ENCODE assay signal across 8 mouse cellular contexts in the genomic region with DNA sequence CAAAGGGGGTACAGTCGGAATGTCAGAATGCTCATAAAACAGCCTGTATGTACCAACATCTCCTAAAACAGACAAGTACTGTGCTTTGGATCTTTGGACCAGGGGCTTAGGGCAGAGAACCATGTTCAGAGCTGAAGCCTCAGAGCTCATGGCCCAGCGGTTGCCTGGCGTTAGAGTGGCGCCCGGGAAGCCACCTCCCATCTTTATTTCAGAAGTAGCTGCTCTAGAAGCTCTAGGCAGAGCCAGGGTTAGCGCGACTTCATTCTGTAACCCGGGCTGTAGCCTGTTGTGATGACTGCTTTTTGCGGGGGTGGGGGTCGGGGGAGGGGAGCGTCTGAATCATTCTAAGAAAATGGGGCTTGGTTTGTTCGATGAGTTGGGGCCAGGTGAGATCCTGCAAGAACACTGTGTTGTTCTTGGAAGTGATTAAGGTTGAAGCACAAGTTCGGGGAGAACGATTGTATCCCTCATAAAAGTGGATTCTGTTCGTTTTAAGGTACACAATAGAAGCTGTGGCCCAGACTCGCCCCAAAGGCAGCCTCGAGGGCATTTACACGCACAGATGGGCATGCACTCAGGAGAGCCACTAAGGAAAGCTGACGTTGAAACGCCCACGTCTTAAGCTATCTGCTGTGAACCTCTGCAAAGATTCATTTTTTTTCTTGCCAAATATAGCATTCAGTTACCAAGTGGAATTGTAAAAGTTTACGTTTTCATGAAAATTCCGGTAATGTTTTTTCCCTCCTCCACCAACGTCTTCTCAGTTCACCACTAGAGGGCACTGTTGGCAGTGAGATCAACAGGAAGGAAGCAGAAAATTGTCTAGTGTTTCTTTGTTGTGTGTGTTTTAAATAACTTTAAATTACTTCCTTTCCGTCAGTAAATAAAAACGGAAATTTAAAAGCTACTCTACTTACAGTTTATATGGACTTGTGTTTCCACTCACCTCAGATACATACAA.
A peak's percentile ranks its signal among the peaks of the same experiment; 100 is the strongest.
DNase-seq lines count a peak whose midpoint lies in the region; ATAC-seq and TF ChIP-seq lines count a peak whose summit lies in the region.

No protein-coding gene starts in this region.

- H3K4me3 ChIP-seq in C2C12 (ENCODE audit: insufficient read depth, poor library complexity, severe bottlenecking), result no peak overlapping the region
- H3K4me3 ChIP-seq in kidney, embryonic 16.5 days (ENCODE audit: low read length), result no peak overlapping the region

- WGBS in kidney, embryonic 16.5 days, result 37% methylated on average over 26 of the region's 26 CpGs

- peak; percentile 50 to 89 for DNase-seq in adrenal gland, adult (ENCODE audit: inconsistent age in 2 of 2, low spot score in 1 of 2)
- no peak for DNase-seq in adrenal gland, adult 8-10 months
- DNase-seq in c-Kit-positive CD71-positive TER-119-negative erythroid progenitor cells, embryonic 14.5 days (ENCODE audit: low read depth), result peak; percentile 51
- DNase-seq in lung, postnatal 10 days, result peak; percentile 74
- peak; percentile 65 for DNase-seq in right cerebral cortex, postnatal 14 days

- no peak overlapping the region for H3ac ChIP-seq in C2C12 (ENCODE audit: control insufficient read depth, insufficient read length, low read depth)

- H3K79me3 ChIP-seq in C2C12 (ENCODE audit: low read depth), result no peaks in the 10 kb centered on the region

- TF ChIP-seq CTCF in C2C12 (IDR thresholded peaks at IDR 0.05; ENCODE audit: control insufficient read depth, insufficient read depth, insufficient read length), result peak; percentile 7

- H3K79me2 ChIP-seq in C2C12 (ENCODE audit: control insufficient read depth, insufficient read depth), result no peaks in the 10 kb centered on the region

- 0 out of 2 replicates have a peak overlapping the region, but pooled peaks have one; percentile 44 for H3K9ac ChIP-seq in kidney, embryonic 16.5 days (replicated peaks; ENCODE audit: low read length)

- H3K27ac ChIP-seq in kidney, embryonic 16.5 days (ENCODE audit: low read length), result no peak overlapping the region

- H3K4me1 ChIP-seq in kidney, embryonic 16.5 days (ENCODE audit: insufficient read depth, low read length), result peaks cover 16% of the 10 kb centered on the region; the same call in 1 of the 2 replicates

- peaks cover 8% of the 10 kb centered on the region; the same call in 1 of the 2 replicates for H3K9me3 ChIP-seq in kidney, embryonic 16.5 days (ENCODE audit: low read length)

- H3K4me2 ChIP-seq in kidney, embryonic 16.5 days (replicated peaks; ENCODE audit: low read depth, low read length), result peak overlapping the region; percentile 42

- H3K36me3 ChIP-seq in C2C12 (ENCODE audit: control insufficient read depth, insufficient read depth), result no peaks in the 10 kb centered on the region
- no peaks in the 10 kb centered on the region for H3K36me3 ChIP-seq in kidney, embryonic 16.5 days (ENCODE audit: insufficient read depth, low read length)

- no peaks in the 10 kb centered on the region for H3K27me3 ChIP-seq in C2C12 (ENCODE audit: control insufficient read depth, insufficient read depth, insufficient read length)
- H3K27me3 ChIP-seq in kidney, embryonic 16.5 days (ENCODE audit: insufficient read depth, low read length), result 0 out of 2 replicates have a peak, but pooled peaks cover 2% of the 10 kb centered on the region

- peak; percentile 59 for ATAC-seq in frontal cortex, adult (ENCODE audit: low TSS enrichment)
- no peak for ATAC-seq in kidney, embryonic 16.5 days (ENCODE audit: low FRiP score, low TSS enrichment)

TF ChIP-seq in C2C12, 6 proteins besides CTCF, POLR2A, EP300 and RAD21:
- TF ChIP-seq MAX (IDR thresholded peaks at IDR 0.05) (no peak), FOSL1 (IDR thresholded peaks at IDR 0.05; ENCODE audit: insufficient read depth, low read length, poor library complexity, severe bottlenecking) (no peak), USF1 (IDR thresholded peaks at IDR 0.05; ENCODE audit: low read depth) (no peak), MYOD1 (IDR thresholded peaks at IDR 0.05; ENCODE audit: control insufficient read depth, insufficient read length, low read depth) (no peak), CEBPB (IDR thresholded peaks at IDR 0.05; ENCODE audit: low read depth) (no peak), MYOG (IDR thresholded peaks at IDR 0.05; ENCODE audit: control insufficient read depth, extremely low read depth, insufficient read length) (no peak)
